Mouse (Mus musculus) bone marrow, adult 2 months (tissue): ENCODE results near the gene Arhgap23. TPM values are rescaled to one million over a fixed set of nuclear protein-coding genes. Genes with fewer than 3 reads are reported as not detected.
A peak's percentile ranks its signal among the peaks of the same experiment; 100 is the strongest.

Source experiments
- H3K27ac ChIP-seq: fragments of 200-500 bp; 2 replicates; pipeline ENCODE4 v1.5.1; 2012; ENCODE audit warnings: low read depth, mild to moderate bottlenecking, control low read depth, inconsistent platforms, low read length; ENCODE audit not compliant: control insufficient read depth, poor library complexity, insufficient read depth
- H3K4me1 ChIP-seq: fragments of 200-500 bp; 2 replicates; pipeline ENCODE4 v1.6.1; 2011; ENCODE audit warnings: low read length; ENCODE audit not compliant: control insufficient read depth, insufficient read depth
- H3K4me3 ChIP-seq: fragments of 200-500 bp; replicated peaks from 2 replicates; pipeline ENCODE3; 2011; ENCODE audit warnings: mild to moderate bottlenecking, low read depth, low read length, control low read depth; ENCODE audit not compliant: control insufficient read depth
- CTCF ChIP-seq: fragments of 200-500 bp; IDR thresholded peaks from 2 replicates; pipeline ENCODE4 v1.5.1; 2011; ENCODE audit warnings: low read length, control low read depth; ENCODE audit not compliant: control insufficient read depth, insufficient read depth
- POLR2A ChIP-seq: fragments of 200-500 bp; IDR thresholded peaks from 2 replicates; pipeline ENCODE4 v1.6.1; 2011; ENCODE audit warnings: low read depth, mild to moderate bottlenecking, control low read depth, low read length, borderline replicate concordance; ENCODE audit not compliant: control insufficient read depth
- WGBS: fragments of 180-500 bp; shearing (Covaris S2); methylation state at CpG from one replicate; pipeline ENCODE4 v1.1.7; 2018; 5-methylcytosine and 5-hydroxymethylcytosine counted together
- polyA plus RNA-seq: library from polyadenylated mRNA; stranded (reverse); fragments of >200 nt; gene quantifications from 2 replicates; pipeline ENCODE4 v1.2.4, GENCODE M21; 2011; ENCODE audit warnings: low replicate concordance; ENCODE audit not compliant: missing spikeins, insufficient read depth, insufficient read length

Gene Arhgap23
- polyA plus RNA-seq, 1 experiment, result 39.9 TPM

DNA sequence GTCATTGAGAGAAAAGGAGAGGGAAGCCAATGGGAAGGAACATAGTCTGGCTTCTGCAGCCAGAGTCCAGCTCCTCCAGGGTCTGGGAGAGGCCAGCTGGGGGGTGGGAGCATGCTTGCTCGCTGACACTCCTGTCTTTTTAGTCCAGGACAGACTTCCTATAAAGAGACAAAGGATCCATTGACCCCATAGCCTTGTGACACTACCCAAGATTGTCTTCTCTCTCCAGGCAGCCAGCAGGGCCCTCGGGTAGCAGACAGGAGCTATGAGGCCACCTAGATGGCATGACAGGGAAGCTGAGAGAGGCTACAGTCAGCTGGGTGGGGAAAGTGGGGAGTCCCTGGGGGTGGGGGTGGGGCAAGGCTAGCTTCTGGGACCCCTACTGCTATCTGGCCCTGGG lies 12.6 kb upstream of the Arhgap23 start:
- H3K4me3 ChIP-seq, result no peak overlapping the region
- TF ChIP-seq POLR2A (no peak), CTCF (no peak)
- 57% methylated on average over 2 of the region's 2 CpGs for WGBS
- no peak overlapping the region for H3K27ac ChIP-seq
- peaks cover 1% of the 10 kb centered on the region for H3K4me1 ChIP-seq

GRCm38 (mm10) chr11:97403614-97404183 lies 11.6 kb upstream of the Arhgap23 start:
- TF ChIP-seq POLR2A (no peak), CTCF (no peak)
- peaks cover 1% of the 10 kb centered on the region for H3K4me1 ChIP-seq
- H3K4me3 ChIP-seq, result no peak overlapping the region
- 45% methylated on average over 8 of the region's 8 CpGs for WGBS
- no peak overlapping the region for H3K27ac ChIP-seq

- whole genome bisulfite sequencing, result 2% methylated on average over 57 of the region's 61 CpGs
- no peak for TF ChIP-seq POLR2A
- TF ChIP-seq CTCF, result no peak
- Histone ChIP-seq H3K27ac (no peak overlapping the region), H3K4me1 (peaks cover 1% of the 10 kb centered on the region), H3K4me3 (peak overlapping the region; percentile 24)
Measured at GRCm38 (mm10) chr11:97404184-97404760, 11.1 kb upstream of the Arhgap23 start.

DNA sequence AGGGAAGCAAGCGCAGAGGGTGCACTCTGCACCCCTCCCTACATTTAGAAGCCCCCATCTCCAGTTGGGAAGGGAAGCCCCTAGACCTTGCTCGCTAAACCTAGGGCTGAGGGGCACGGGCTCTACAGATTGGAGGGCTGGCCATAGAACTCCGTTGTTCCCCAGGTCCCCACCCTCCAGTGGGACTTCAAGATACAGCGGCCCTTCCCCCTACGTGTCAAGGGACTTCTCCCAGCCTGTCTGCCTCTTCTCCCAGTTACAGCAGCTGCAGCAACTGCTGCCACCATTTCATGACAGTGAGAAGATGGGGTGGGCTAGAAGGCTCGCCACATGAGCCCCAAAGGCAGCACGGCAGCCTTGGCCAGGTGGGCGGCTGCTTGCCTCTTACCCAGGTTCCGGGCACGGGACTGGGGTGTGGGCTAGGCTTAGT lies 10.6 kb upstream of the Arhgap23 start:
- Histone ChIP-seq H3K4me3 (peak overlapping the region; percentile 24), H3K27ac (no peak overlapping the region), H3K4me1 (peaks cover 1% of the 10 kb centered on the region)
- WGBS, result 2% methylated on average over 11 of the region's 11 CpGs
- no peak for TF ChIP-seq POLR2A
- TF ChIP-seq CTCF, result no peak

- H3K27ac ChIP-seq, result no peak overlapping the region
- TF ChIP-seq CTCF, result no peak
- no peak for TF ChIP-seq POLR2A
- no peak overlapping the region for H3K4me3 ChIP-seq
- peaks cover 1% of the 10 kb centered on the region for H3K4me1 ChIP-seq
- WGBS, result 70% methylated on average over 10 of the region's 10 CpGs
Measured at GRCm38 (mm10) chr11:97406094-97406951, 9.0 kb upstream of the Arhgap23 start.

DNA sequence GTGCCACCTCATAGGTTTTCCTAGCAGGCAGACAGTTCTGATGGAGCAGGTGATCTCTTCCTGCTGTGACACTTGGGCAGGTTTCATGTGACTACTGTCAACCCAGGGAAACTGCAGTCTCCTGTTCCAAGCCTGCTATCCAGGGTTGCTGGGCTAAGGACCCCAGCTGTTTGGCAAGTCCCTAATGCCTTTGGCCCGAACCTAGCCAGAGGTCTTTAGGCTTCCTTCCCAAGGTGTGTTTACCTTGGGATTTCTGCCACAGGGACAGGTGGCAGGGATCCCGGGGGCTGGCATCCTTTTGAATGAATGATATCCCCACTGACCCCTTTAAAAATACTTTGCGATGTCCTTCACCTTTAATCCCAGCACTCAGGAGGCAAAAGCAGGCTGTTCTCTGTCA lies 7.9 kb upstream of the Arhgap23 start:
- WGBS, result 84% methylated on average over 3 of the region's 3 CpGs
- no peak for TF ChIP-seq CTCF
- no peak for TF ChIP-seq POLR2A
- Histone ChIP-seq H3K4me3 (no peak overlapping the region), H3K27ac (no peak overlapping the region), H3K4me1 (peaks cover 2% of the 10 kb centered on the region)

- WGBS, result 2% methylated on average over 6 of the region's 6 CpGs
- H3K4me3 ChIP-seq, result no peak overlapping the region
- peak; percentile 43; the same call in 1 of the 2 replicates for TF ChIP-seq CTCF
- TF ChIP-seq POLR2A, result no peak
- H3K27ac ChIP-seq, result no peak overlapping the region
- H3K4me1 ChIP-seq, result peaks cover 4% of the 10 kb centered on the region
Measured at GRCm38 (mm10) chr11:97408171-97408570, 7.2 kb upstream of the Arhgap23 start.

DNA sequence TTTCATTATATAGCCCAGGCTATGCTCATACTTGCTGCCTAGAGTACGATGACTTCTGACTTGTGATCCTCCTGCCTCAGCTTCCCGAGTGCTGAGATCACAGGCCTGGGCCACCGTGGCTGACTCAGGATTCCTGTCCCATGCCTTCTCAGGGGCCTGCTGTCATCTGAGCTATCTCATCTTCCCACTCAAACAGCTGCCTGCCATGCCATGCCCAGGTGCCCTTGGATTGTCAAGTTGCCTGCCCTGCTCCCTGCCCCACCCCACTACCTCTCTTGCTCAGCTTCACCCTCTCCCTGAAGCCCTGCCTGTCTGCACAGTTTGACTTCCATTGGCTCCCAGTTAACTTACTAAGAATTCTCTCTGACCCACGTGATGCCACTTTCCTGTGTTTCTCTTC lies 4.4 kb upstream of the Arhgap23 start:
- 79% methylated on average over 4 of the region's 4 CpGs for WGBS
- Histone ChIP-seq H3K27ac (no peak overlapping the region), H3K4me1 (peaks cover 3% of the 10 kb centered on the region), H3K4me3 (no peak overlapping the region)
- TF ChIP-seq CTCF, result no peak
- TF ChIP-seq POLR2A, result no peak; the same call in 1 of the 2 replicates
